Mouse (Mus musculus) G1E (cell line): ENCODE results near the gene Tbc1d15. TPM values are rescaled to one million over a fixed set of nuclear protein-coding genes. Genes with fewer than 3 reads are reported as not detected.

ENCODE experiments used
- ATAC-seq: 2 replicates; pipeline ENCODE4 v1.8.0; 2016; ENCODE audit warnings: mild to moderate bottlenecking; ENCODE audit not compliant: insufficient number of reproducible peaks, poor library complexity, low FRiP score, severe bottlenecking; ENCODE audit errors: extremely low read depth
- DNase-seq: peaks from one replicate; pipeline ENCODE4 v3.0.0; 2012; ENCODE audit warnings: low spot score
- H3K27me3 ChIP-seq: 2 replicates; pipeline ENCODE4 v1.6.1; 2012; ENCODE audit warnings: mild to moderate bottlenecking, low read length, inconsistent platforms; ENCODE audit not compliant: insufficient read depth
- H3K36me3 ChIP-seq: replicated peaks from 2 replicates; pipeline ENCODE3; 2012; ENCODE audit warnings: mild to moderate bottlenecking, inconsistent platforms
- H3K4me1 ChIP-seq: 2 replicates; pipeline ENCODE4 v1.6.1; 2012; ENCODE audit warnings: low read depth, low read length, inconsistent platforms, mixed read lengths; ENCODE audit not compliant: insufficient read depth
- H3K4me3 ChIP-seq: 2 replicates; pipeline ENCODE4 v1.5.1; 2012; ENCODE audit warnings: low read depth, mild to moderate bottlenecking, inconsistent platforms, low read length, moderate library complexity, mixed read lengths
- H3K9me3 ChIP-seq: replicated peaks from 2 replicates; pipeline ENCODE4 v1.6.1; 2012; ENCODE audit warnings: inconsistent platforms
- CTCF ChIP-seq: IDR thresholded peaks from 2 replicates; pipeline ENCODE4 v1.5.1; 2012; ENCODE audit warnings: low read depth, low read length, inconsistent platforms, mixed read lengths
- GATA1 ChIP-seq: IDR thresholded peaks from 2 replicates; pipeline ENCODE4 v1.6.1; 2012; ENCODE audit warnings: borderline replicate concordance, low read length, inconsistent platforms, mixed read lengths
- GATA2 ChIP-seq: IDR thresholded peaks from 2 replicates; pipeline ENCODE4 v1.6.1; 2012; ENCODE audit warnings: low read depth, low read length, inconsistent platforms, borderline replicate concordance
- POLR2AphosphoS5 ChIP-seq: IDR thresholded peaks from 2 replicates; pipeline ENCODE4 v1.6.1; 2012; ENCODE audit warnings: low read depth, low read length, inconsistent platforms; ENCODE audit not compliant: insufficient replicate concordance
- TAL1 ChIP-seq: conservative IDR thresholded peaks from 2 replicates; pipeline ENCODE4 v1.6.1; 2012; ENCODE audit warnings: low read depth, low read length, inconsistent platforms, mixed read lengths
- polyA plus RNA-seq: library from polyadenylated mRNA; stranded (reverse); fragments of >175 nt; gene quantifications from 2 replicates; pipeline ENCODE4 v1.2.3, GENCODE M21; 2012
- total RNA-seq, 2 experiments: library from RNA; stranded (forward) in 1 of 2; stranded (reverse) in 1 of 2; fragments of 200-1000 nt in 1 of 2; fragments of >200 nt in 1 of 2; fragmentation: Nextera tagmentation in 1 of 2; gene quantifications; 2 replicates each; pipeline ENCODE4 v1.2.3; 2014 to 2017

Gene Tbc1d15
- total and polyA plus RNA-seq, 3 experiments: 2.8 to 92.4 (median 38.1) TPM

DNA sequence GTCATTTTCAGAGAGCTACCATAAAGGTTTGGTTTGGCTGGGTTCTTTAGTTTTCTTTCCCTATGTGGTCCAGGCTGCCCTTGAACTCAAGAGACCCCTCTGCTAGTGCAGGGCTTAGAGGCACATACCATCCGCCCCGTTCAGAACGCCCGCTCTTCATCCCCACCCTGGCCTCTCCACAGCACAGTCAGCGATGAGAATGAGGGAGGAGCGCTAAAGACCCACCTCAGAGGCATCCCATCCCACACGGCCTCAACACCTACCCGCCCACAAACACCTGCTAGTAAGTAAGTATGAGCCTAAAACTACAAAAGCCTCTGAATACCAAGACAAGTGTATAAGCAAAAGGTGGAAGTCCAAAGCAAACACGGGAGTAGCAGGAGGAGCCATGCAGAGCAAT lies 15.8 kb downstream of the Tbc1d15 start:
- Histone ChIP-seq H3K9me3 (no peaks in the 10 kb centered on the region), H3K4me3 (no peak overlapping the region), H3K4me1 (peaks cover 29% of the 10 kb centered on the region), H3K36me3 (peaks cover 77% of the 10 kb centered on the region), H3K27me3 (no peaks in the 10 kb centered on the region)
- TF ChIP-seq GATA2 (no peak), GATA1 (no peak), CTCF (no peak), POLR2AphosphoS5 (no peak), TAL1 (no peak)
- ATAC-seq (no peak), DNase-seq (no peak)

DNA sequence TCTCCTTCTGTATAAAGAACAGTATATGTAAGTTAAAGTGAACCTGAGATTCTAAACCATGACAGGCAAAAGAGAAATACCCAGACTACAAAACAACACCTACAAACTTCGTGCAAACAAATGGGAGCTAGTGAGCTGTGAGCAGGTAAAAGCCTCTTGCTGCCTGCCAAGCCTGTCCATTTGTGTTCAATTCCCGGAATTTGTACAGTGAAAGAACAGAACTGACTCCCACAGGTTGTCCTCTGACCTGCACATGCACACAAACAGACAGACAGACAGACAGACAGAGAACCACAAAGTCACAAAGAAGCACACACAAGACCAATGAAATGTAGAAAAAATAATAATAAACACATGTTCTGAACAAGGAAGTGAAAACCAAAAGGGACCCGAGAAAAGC lies 17.5 kb downstream of the Tbc1d15 start:
- Histone ChIP-seq H3K4me1 (peaks cover 29% of the 10 kb centered on the region), H3K36me3 (peaks cover 77% of the 10 kb centered on the region), H3K27me3 (no peaks in the 10 kb centered on the region), H3K9me3 (no peaks in the 10 kb centered on the region), H3K4me3 (no peak overlapping the region)
- DNase-seq: no peak
- no peak for TF ChIP-seq GATA1
- no peak for TF ChIP-seq GATA2
- no peak for TF ChIP-seq CTCF
- TF ChIP-seq TAL1: no peak
- TF ChIP-seq POLR2AphosphoS5: no peak
- ATAC-seq: no peak

DNA sequence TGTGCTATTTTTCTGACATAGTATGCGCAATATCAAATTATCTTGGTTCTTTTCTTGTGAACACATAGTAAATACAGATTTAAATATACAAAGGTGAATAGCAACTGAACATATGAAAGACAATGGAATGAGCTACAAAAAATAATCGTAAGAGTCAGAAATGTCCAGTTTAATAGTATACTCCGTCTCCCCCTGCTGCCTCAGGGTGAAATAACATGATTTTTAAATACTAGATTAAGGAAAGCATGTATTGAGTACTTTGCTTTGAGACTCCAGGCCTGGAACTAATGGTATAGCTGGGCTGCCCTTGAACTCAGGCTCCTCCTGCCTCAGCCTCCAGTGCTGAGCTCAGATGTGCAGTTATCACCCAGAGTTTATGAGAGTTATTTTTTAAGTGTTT lies 18.8 kb downstream of the Tbc1d15 start:
- ATAC-seq: no peak
- H3K36me3 ChIP-seq: peaks cover 76% of the 10 kb centered on the region

DNA sequence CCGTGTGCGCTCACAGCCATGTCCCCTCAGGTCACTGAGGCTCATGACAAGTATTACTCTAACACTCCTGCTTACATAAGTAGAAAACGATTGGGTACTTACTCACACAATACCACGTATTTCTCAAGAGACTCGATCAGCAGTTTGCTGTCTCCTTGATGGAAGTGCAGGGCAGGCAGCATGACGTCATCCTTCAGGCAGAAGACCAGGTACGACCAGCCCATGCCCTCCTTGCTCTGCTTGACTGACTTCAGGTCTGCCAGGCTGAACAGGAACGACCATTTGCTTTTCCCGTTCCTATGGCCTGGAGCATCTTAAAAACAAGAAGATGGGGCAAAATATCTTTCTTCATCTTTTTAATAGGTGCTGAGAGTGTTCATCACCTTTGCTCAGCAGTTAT lies 22.2 kb downstream of the Tbc1d15 start:
- Histone ChIP-seq H3K9me3 (no peaks in the 10 kb centered on the region), H3K27me3 (no peaks in the 10 kb centered on the region), H3K4me1 (peaks cover 16% of the 10 kb centered on the region), H3K36me3 (peaks cover 78% of the 10 kb centered on the region), H3K4me3 (no peak overlapping the region)
- no peak for ATAC-seq
- no peak for DNase-seq
- TF ChIP-seq CTCF (no peak), POLR2AphosphoS5 (no peak), GATA1 (no peak), TAL1 (no peak), GATA2 (no peak)

More for the DNA sequence above, 18.8 kb downstream of the Tbc1d15 start:
- no peak overlapping the region for H3K4me3 ChIP-seq
- H3K9me3 ChIP-seq: no peaks in the 10 kb centered on the region
- no peaks in the 10 kb centered on the region for H3K27me3 ChIP-seq
- peaks cover 33% of the 10 kb centered on the region for H3K4me1 ChIP-seq
- no peak for DNase-seq
- no peak for TF ChIP-seq GATA2
- TF ChIP-seq CTCF: no peak
- no peak for TF ChIP-seq POLR2AphosphoS5
- no peak for TF ChIP-seq TAL1
- TF ChIP-seq GATA1: no peak

DNA sequence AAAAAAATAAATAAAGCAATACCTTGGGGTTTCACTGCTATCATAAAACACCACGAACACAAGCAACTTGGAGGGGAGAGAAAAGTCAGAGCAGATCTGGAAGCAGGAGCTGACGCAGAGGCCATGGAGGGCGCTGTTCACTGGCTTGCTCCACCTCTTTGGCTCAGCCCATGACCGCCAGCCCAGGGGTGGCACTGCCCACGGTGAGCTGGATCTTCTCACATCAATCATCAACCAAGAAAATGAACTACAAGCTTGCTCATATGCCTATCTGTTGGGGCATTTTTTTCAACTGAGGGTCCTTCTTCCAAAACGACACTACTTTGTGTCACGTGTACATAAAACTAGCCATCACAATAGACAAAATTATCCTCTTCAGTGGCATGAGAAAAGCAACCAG lies 24.7 kb downstream of the Tbc1d15 start:
- Histone ChIP-seq H3K4me1 (peaks cover 16% of the 10 kb centered on the region), H3K4me3 (no peak overlapping the region), H3K9me3 (no peaks in the 10 kb centered on the region), H3K36me3 (peaks cover 73% of the 10 kb centered on the region), H3K27me3 (no peaks in the 10 kb centered on the region)
- DNase-seq (no peak), ATAC-seq (no peak)
- TF ChIP-seq POLR2AphosphoS5: no peak
- no peak for TF ChIP-seq TAL1
- no peak for TF ChIP-seq GATA1
- no peak for TF ChIP-seq CTCF
- TF ChIP-seq GATA2: no peak

DNA sequence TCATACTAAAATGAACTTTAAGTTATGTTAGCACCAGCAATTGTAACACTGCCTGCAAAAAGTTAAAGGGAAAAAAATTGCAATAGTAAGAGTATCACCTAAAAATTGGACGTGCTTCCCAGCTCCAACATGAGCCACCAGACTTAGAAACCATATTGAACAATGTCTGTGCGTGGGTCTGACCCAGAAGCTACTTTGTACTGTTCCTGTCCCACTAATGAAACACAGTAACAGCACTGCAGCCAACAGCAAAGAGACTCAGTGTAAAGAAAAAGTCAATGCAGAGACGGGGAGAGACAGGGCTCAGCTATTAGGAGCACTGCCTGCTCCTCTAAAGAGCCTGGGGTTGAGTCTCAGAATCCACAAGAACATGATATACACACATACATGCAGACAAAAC lies 27.4 kb downstream of the Tbc1d15 start:
- DNase-seq (no peak), ATAC-seq (no peak)
- no peak overlapping the region for H3K4me3 ChIP-seq
- no peaks in the 10 kb centered on the region for H3K9me3 ChIP-seq
- H3K4me1 ChIP-seq: peaks cover 16% of the 10 kb centered on the region
- no peaks in the 10 kb centered on the region for H3K27me3 ChIP-seq
- TF ChIP-seq GATA1 (no peak), TAL1 (no peak), CTCF (no peak), POLR2AphosphoS5 (no peak), GATA2 (no peak)
- peaks cover 70% of the 10 kb centered on the region for H3K36me3 ChIP-seq

DNA sequence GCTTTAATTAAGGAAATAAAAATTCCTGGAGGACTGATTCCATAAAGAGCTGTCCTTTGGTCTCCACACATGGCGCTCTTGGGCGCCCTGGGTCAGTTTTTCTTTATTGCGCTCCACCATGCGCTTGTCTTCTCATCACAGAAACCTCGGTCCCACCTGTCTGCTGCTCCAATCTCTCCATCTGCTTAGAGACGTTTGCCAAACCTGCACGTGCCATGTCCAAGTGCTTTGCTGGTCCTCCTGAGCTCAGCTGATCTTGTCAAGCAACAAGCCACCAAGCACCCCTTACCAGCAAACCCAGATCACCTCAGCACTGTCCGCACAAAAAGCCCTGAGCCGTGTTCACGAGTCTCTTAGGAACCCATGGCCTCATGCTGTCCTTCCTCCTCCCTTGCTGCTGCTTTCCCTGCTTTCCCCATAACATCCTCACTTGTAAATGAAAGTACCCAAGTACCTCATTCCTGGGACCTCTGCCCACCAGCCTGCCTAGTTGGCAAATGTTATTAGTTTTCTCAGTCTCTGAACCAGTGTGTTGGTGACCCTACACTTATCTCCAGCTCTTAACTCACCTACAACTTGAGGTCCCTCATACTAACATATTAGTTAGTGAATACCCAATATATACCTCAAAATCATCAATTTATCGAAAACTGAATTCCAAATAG lies 38.2 kb downstream of the Tbc1d15 start:
- ATAC-seq: no peak
- no peak for TF ChIP-seq POLR2AphosphoS5
- no peak for TF ChIP-seq CTCF
- no peak for TF ChIP-seq GATA2
- TF ChIP-seq TAL1: no peak
- TF ChIP-seq GATA1: no peak
- H3K27me3 ChIP-seq: no peaks in the 10 kb centered on the region
- peaks cover 74% of the 10 kb centered on the region for H3K36me3 ChIP-seq
- H3K4me3 ChIP-seq: no peak overlapping the region
- no peaks in the 10 kb centered on the region for H3K4me1 ChIP-seq
- no peaks in the 10 kb centered on the region for H3K9me3 ChIP-seq
- no peak for DNase-seq
